Mouse (Mus musculus): ENCODE measurements around the gene Cd3g. TPM values are rescaled to one million over a fixed set of nuclear protein-coding genes. Genes with fewer than 3 reads are reported as not detected.
A peak's percentile ranks its signal among the peaks of the same experiment; 100 is the strongest.

The Cd3g gene
- polyA plus RNA-seq, 1 experiment from 2014 or later = 0.14 TPM

DNA sequence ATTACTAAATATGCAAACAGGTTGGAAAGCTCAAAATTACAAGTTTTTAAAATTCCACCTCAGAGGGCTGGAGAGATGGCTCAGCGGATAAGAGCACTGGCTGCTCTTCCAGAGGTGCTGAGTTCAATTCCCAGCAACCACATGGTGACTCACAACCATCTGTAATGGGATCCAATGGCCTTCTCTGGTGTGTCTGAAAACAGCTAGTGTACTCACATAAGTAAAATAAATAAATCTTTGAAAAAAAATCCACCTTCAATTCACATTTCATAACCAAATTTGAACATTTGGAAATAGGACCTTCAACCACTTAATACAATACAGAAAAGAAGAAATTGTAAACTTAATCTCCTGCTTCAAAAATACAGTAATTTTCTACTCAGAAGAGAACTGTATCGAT lies 60.6 kb downstream of the Cd3g start:
- WGBS (ENCODE audit: missing documents) = 46% methylated on average over 2 of the region's 2 CpGs
- Histone ChIP-seq H3K79me2 (ENCODE audit: inconsistent target) (peaks cover 60% of the 10 kb centered on the region), H3K36me3 (ENCODE audit: inconsistent target) (no peaks in the 10 kb centered on the region), H3K27ac (no peak overlapping the region; the same call in 1 of the 2 replicates), H3K4me3 (ENCODE audit: inconsistent target) (peak overlapping the region; percentile 81)

Other genes starting within 250 kb of the Cd3g start
- 2.4 to 6.4 TPM (median 2.6 TPM) in 3 replicates for gene Phldb1, start 245.2 kb downstream of the Cd3g start, polyA plus RNA-seq (2018)
- gene Arcn1, start 212.6 kb downstream of the Cd3g start, polyA plus RNA-seq (2018) = 72.0 to 187 TPM (median 92.0 TPM) in 3 replicates
- 21.5 to 65.7 TPM (median 33.6 TPM) in 3 replicates for gene Ift46, start 212.5 kb downstream of the Cd3g start, polyA plus RNA-seq (2018)
- 0.19 to 1.1 TPM (median 0.42 TPM) in 3 replicates for gene Tmem25, start 181.1 kb downstream of the Cd3g start, polyA plus RNA-seq (2018)
- not detected in 3 replicates for gene Ttc36, start 177.4 kb downstream of the Cd3g start, polyA plus RNA-seq (2018)
- 8.0 to 17.8 TPM (median 11.8 TPM) in 3 replicates for gene Kmt2a, start 99.1 kb downstream of the Cd3g start, polyA plus RNA-seq (2018)
- 222 to 622 TPM (median 524 TPM) in 3 replicates for gene Atp5l, start 59.7 kb downstream of the Cd3g start, polyA plus RNA-seq (2018)
- 25.0 to 37.7 TPM (median 29.2 TPM) in 3 replicates for gene Ube4a, start 14.8 kb downstream of the Cd3g start, polyA plus RNA-seq (2018)
- gene Cd3d, start 1.4 kb upstream of the Cd3g start, polyA plus RNA-seq (2018) = 0.20 TPM in 1 of 3 replicates, not detected in the others
- 0.25 TPM in 1 of 3 replicates, not detected in the others for gene Cd3e, start 29.2 kb upstream of the Cd3g start, polyA plus RNA-seq (2018)
- not detected in 3 replicates for gene Mpzl2, start 59.4 kb upstream of the Cd3g start, polyA plus RNA-seq (2018)
- gene Mpzl3, start 74.8 kb upstream of the Cd3g start, polyA plus RNA-seq (2018) = 0.20 to 0.46 TPM (median 0.29 TPM) in 3 replicates
- gene Jaml, start 98.8 kb upstream of the Cd3g start, polyA plus RNA-seq (2018) = 0.38 to 11.1 TPM (median 3.0 TPM) in 3 replicates
- gene Scn2b, start 137.4 kb upstream of the Cd3g start, polyA plus RNA-seq (2018) = 0.06 to 0.18 TPM in 2 of 3 replicates, not detected in the other
- gene Scn4b, start 158.0 kb upstream of the Cd3g start, polyA plus RNA-seq (2018) = 0.06 TPM in 1 of 3 replicates, not detected in the others
- 0.32 to 0.98 TPM (median 0.83 TPM) in 3 replicates for gene BC049352, start 201.6 kb upstream of the Cd3g start, polyA plus RNA-seq (2018)
- 0.54 to 2.3 TPM (median 2.1 TPM) in 3 replicates for gene Tmprss4, start 223.7 kb upstream of the Cd3g start, polyA plus RNA-seq (2018)

Data from macrophage (primary cell).